Mouse (Mus musculus): ENCODE measurements around the gene Fto. TPM values are rescaled to one million over a fixed set of nuclear protein-coding genes. Genes with fewer than 3 reads are reported as not detected.

Fto gene
- total and polyA plus RNA-seq, 3 experiments: 8.4 to 43.2 (median 15.7) TPM

- Histone ChIP-seq H3K79me2 (replicated peaks; ENCODE audit: control insufficient read depth, extremely low read depth, insufficient read depth, poor library complexity, severe bottlenecking) (peaks cover 7% of the 10 kb centered on the region; the same call in 1 of the 2 replicates), H3K9ac (ENCODE audit: insufficient read depth, low read depth) (no peak overlapping the region), H3K4me3 (replicated peaks in 1 of 3; ENCODE audit: low read depth in 2 of 3, low read length in 2 of 3, poor library complexity in 1 of 3) (no peak overlapping the region), H3K27me3 (replicated peaks) (no peaks in the 10 kb centered on the region), H3K36me3 (replicated peaks in 1 of 2; ENCODE audit: control insufficient read depth in 1 of 2, insufficient read depth in 1 of 2, low read length in 1 of 2) (peaks cover 10 to 56% of the 10 kb centered on the region in 2 experiments), H3K4me2 (ENCODE audit: insufficient read depth, low read depth, poor library complexity, severe bottlenecking) (no peak overlapping the region), H3K27ac (ENCODE audit: insufficient read depth, low read depth) (no peak overlapping the region), H3K9me3 (replicated peaks; ENCODE audit: low read length) (no peaks in the 10 kb centered on the region), H3K4me1 (ENCODE audit: control insufficient read depth in 1 of 2, insufficient read depth in 2 of 2) (peaks cover 0 to 5% of the 10 kb centered on the region in 2 experiments; a peak in 1 of 4 replicates)
- in situ Hi-C loops (cut with MboI; ENCODE audit: low pct_ligation_motif_present, low pct_unique_long_range_greater_than_20kb, low sequenced_read_pairs): no loop called here
- dilution Hi-C loops (cut with MboI; ENCODE audit: extremely low pct_ligation_motif_present, extremely low pct_unique_long_range_greater_than_20kb, low sequenced_read_pairs): no loop called here
- TF ChIP-seq ETS1 (conservative IDR thresholded peaks at IDR 0.05; ENCODE audit: low read depth, low read length) (no peak), ELF1 (IDR thresholded peaks at IDR 0.05; ENCODE audit: low read depth, low read length) (no peak), MEF2A (IDR thresholded peaks at IDR 0.05; ENCODE audit: borderline replicate concordance, low read depth, low read length) (no peak), ZMIZ1 (IDR thresholded peaks at IDR 0.05; ENCODE audit: low read depth, low read length) (no peak), RCOR1 (conservative IDR thresholded peaks at IDR 0.05; ENCODE audit: low read depth, low read length) (no peak), ZKSCAN1 (IDR thresholded peaks at IDR 0.05; ENCODE audit: borderline replicate concordance, low read depth, low read length) (no peak), IRF4 (IDR thresholded peaks at IDR 0.05; ENCODE audit: low read depth, low read length) (no peak), USF2 (conservative IDR thresholded peaks at IDR 0.05; ENCODE audit: low read depth, low read length) (no peak), NRF1 (IDR thresholded peaks at IDR 0.05; ENCODE audit: low read depth, low read length) (no peak)
- no peak for DNase-seq (ENCODE audit: extremely low read depth)
These were observed 14.3 kb downstream of the Fto start for GRCm38 (mm10) chr8:91327471-91328205.

GRCm38 (mm10) chr8:91329056-91329455 is 15.7 kb downstream of the Fto start:
- Histone ChIP-seq H3K9ac (ENCODE audit: insufficient read depth, low read depth) (no peak overlapping the region), H3K79me2 (replicated peaks; ENCODE audit: control insufficient read depth, extremely low read depth, insufficient read depth, poor library complexity, severe bottlenecking) (peaks cover 5% of the 10 kb centered on the region; the same call in 1 of the 2 replicates), H3K27me3 (replicated peaks) (no peaks in the 10 kb centered on the region), H3K9me3 (replicated peaks; ENCODE audit: low read length) (no peaks in the 10 kb centered on the region), H3K27ac (ENCODE audit: insufficient read depth, low read depth) (no peak overlapping the region), H3K36me3 (replicated peaks in 1 of 2; ENCODE audit: control insufficient read depth in 1 of 2, insufficient read depth in 1 of 2, low read length in 1 of 2) (peaks cover 10 to 47% of the 10 kb centered on the region in 2 experiments), H3K4me1 (ENCODE audit: control insufficient read depth in 1 of 2, insufficient read depth in 2 of 2) (peaks cover 0 to 5% of the 10 kb centered on the region in 2 experiments; a peak in 1 of 4 replicates), H3K4me3 (replicated peaks in 1 of 3; ENCODE audit: low read depth in 2 of 3, low read length in 2 of 3, poor library complexity in 1 of 3) (no peak overlapping the region), H3K4me2 (ENCODE audit: insufficient read depth, low read depth, poor library complexity, severe bottlenecking) (no peak overlapping the region)
- in situ Hi-C loops (cut with MboI; ENCODE audit: low pct_ligation_motif_present, low pct_unique_long_range_greater_than_20kb, low sequenced_read_pairs) (no loop called here), dilution Hi-C loops (cut with MboI; ENCODE audit: extremely low pct_ligation_motif_present, extremely low pct_unique_long_range_greater_than_20kb, low sequenced_read_pairs) (no loop called here)
- DNase-seq (ENCODE audit: extremely low read depth): no peak
- TF ChIP-seq MAFK (IDR thresholded peaks at IDR 0.05; ENCODE audit: insufficient replicate concordance, low read length) (no peak), JUND (conservative IDR thresholded peaks at IDR 0.05; ENCODE audit: low read depth, low read length) (no peak), POLR2AphosphoS2 (IDR thresholded peaks at IDR 0.05; ENCODE audit: low read depth, low read length) (no peak)

All from CH12.LX (cell line).